Mouse (Mus musculus): ENCODE measurements at regions not wholly inside any gene's neighbourhood (a gene's known extent, or its start where the extent isn't known, plus 50 kb on each side); places are given as distances from the start of the nearest gene placed in this dataset.

DNA sequence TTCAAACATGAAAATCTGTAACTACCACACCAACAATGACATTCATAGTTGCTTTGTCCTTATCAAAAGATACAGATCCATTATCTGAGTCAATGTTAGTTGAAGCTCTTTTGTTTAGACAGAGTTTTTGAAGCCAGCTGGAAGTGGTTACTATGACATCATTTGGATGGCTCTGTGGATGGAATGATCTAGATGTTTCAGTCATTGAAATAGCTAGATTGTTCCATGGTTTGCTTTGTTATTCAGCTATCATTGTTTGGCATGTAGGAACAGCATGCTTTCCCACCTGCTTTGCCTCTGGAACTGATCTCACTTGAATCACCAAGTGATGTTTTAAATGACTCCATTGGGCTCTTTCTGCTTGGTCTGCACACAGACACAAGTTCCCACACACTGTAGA, 144.2 kb upstream of the Marcks start:
- intact Hi-C loops (cut with DNase I), result no loop called here

DNA sequence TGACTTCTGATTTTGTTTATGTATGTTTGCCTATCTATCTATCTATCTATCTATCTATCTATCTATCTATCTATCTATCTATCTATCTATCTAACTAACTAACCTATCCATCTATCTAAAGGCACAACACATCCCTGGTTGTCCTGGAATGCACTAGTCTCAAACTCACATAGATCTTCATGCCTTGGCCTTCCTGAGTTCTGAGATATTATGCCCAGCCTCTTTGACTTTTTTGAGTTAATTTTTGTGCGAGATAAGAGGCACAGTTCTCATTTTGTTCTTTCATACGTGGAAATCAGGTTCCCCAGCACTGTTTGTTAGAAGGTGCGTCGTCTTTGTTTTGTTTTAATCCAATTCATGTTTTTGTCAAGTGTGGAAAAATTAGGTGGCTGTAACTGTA, 142.1 kb upstream of the Marcks start:
- intact Hi-C loops (cut with DNase I), result no loop called here

DNA sequence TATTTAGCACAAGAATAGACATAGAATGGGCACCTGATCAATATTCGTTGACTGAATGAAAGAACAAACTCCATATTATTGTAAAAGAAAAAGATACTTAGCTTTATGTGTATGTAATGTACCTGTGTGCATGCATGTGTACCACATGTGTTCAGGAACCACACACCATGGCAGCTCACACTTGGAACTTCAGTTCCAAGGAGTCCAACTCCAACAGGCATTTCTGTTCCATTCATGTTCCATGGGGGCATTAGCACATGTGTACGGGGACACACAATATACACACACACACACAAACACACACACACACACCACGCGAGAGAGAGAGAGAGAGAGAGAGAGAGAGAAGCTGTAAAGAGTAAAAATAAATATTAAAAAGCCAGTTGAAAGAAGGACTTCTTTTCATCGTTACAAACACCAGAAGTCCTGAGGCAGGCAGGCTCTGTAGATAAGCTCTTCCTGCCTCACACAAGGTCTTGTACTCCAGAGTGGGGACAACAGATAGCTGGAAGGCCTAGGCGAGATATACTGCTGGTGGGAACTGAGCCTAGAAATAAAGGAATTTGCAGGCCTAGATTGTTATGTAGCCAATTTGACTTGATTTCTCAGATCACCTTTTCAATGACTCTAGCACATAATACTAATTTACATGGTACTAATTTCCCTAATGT, 141.6 kb upstream of the Marcks start:
- intact Hi-C loops (cut with DNase I), result no loop called here

DNA sequence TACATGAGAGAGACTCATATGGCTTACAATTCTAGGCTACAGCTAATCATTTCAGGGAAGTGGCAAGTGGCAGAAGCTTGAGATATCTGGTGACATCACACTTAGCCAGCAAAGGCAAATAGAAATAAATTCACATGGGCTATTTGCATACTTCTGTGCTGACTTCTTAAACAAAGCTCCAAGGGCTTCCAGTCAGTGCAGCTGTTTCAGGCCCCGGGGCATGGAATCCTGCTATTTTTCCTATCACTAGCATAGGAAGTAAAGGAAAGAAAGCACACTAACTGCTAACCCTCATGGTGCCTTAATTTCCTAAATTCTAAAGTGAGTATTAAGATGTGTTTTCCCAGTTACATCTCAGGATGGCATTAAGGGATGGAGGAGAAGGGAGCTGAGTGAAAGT, 140.6 kb upstream of the Marcks start:
- intact Hi-C loops (cut with DNase I), result no loop called here

DNA sequence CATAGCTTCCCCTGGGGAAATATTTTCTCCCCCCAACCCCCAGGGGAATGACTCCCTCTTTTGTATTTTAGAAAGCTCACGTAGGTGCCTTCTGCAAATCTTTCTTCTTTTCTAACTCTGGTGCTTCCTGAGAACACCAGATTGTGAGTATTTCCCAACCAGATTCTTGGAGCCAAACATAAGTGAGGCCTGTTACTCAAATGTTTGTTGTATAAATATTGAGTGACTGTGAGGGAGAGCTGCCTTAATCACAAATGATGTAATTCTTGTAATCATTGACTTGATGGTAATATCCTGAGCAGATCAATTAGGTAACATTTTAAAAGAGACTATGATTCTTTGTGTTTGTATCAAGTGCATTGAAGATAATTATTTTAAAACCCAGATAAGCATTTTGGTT, 137.1 kb upstream of the Marcks start:
- intact Hi-C loops (cut with DNase I), result no loop called here

DNA sequence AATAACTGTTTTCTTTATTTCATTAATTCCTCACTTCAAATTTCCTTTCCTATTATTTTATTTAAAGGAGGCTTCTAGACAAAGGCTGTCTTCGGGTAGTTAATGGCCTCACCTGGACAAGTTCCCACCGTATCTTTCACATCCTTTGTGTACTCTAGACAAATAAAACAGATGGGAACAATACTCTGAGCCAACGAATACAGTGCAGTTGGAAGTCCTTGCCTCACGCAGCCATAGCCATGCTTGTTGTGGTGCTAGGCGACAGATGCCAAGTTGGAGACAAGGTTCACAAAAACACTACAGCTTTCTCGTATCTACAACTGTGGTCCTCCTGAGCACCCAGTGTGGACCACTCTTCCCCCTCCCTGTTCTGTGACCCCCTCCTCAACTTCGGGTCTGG, 136.6 kb upstream of the Marcks start:
- intact Hi-C loops (cut with DNase I), result no loop called here

DNA sequence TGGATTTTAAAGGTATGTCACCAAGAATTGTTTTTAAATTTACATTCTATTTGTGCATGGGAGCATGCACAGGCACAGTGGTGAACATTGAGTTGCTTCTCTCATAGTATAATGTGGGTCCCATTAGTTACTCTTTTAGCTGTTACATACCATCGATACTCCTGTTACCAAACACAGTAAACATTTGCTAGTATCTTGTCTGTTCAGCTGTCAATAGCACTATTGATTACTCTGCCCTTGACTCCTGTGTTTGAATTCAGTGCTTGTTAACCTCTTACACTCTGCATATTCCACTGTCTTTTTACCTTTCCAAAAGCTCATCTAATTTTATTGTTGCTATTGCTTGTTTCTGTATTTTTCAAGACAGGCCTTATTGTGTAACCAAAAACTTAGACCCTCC, 133.2 kb upstream of the Marcks start:
- intact Hi-C loops (cut with DNase I), result no loop called here

DNA sequence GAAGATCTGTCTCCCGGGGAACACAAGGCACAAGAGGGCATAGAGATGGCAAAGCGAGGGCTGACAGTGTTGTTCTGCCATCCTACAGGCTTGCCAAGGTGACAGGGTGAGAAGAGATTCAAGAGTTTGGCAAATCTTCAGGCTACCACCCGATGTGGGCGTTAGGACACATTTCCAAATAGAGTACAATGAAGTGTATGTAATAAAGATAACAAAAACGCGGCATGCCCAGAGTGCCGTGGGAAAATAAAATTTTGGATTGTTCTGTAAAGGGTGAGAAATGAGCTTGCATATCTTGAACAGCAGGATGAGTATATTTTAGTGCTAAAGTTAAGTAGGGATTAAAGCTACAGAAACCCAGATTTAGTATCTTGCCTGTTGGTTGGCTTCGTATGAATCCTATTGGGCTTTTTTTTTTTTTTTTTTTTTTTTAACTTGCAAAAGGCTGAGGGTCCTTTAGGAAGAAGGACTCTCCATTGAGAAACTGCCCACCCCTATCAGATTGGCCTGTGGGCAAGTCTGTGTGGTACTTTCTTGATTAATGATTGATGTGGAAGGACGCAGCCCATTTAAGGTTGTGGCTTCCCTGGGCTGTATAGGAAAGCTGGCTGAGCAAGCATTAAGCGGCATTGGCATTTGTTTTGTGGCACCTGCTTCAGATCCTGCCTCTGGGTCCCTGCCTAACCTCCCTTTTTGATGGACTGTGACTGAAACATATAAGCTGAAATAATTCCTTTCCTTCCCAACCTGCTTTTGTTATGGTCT, 131.7 kb upstream of the Marcks start:
- intact Hi-C loops (cut with DNase I), result no loop called here

DNA sequence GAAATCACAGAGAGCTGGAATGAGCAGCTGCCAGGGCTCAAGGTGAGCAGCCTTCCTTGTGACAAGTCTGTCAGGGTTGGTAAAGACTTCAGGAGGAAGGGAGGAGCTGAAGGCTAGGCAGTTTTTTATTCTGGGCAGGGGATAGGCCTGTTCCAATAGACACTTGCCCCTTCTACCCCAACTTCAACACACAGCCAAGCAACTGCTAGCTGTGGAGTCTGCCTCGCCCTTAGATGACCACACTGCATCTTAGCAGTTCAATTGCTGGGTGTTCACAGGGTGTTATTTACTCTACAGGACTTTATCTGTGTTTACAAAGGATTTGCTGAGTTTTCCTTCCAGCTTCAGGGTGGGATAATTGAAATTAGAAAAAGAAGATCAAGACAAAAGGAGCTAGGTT, 128.2 kb upstream of the Marcks start:
- intact Hi-C loops (cut with DNase I), result no loop called here

DNA sequence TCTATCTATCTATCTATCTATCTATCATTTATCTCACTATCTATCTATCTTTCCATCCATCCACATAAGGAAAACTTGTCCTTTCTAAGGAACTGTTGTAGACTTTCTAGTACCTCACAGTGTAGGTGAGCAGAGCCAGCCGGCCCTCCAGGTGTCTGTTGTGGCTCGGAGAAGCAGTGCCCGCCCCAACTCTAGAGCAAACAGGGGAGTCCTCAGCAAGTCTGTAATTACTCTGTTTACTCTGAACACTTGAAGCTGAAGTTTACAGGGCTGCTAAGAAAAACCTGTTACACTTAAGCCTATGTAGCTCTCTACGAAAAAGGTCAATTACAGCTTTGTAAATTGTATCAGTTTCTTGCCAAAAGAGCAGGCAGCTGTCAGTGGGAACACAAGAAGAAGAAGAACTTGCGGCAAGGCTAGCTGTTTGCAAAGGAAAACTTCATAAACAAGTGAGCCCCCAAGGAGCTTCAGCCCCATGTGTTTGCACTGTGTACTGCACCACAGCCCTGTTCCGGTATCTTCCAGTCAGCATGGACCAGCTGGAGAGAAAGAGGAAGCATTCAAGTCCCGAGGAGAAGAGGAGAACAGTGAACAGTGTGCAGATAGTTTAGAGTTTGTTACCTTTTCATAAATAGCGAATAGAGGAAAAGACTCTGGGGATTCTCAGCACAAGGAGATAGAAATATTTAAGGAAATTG, 122.2 kb upstream of the Marcks start:
- intact Hi-C loops (cut with DNase I), result no loop called here

DNA sequence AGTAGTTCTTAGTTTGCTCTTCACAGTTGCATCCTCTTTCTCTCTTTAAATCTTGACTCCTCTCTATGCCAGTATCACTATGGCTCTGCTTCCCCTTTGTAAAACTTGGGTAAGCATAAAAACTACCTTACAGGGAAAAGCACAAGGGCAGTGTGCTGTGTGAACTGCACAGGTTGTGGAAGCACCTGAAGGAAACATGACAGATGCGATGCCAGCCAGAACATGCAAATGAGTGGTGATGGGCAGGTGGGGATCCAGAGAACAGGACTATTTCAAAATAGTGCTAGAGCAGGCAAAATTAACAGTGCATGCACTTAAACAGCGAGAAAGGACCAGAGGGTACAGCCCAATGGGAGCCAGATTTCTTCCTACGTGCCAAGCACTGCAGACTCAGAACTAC, 120.5 kb upstream of the Marcks start:
- intact Hi-C loops (cut with DNase I), result no loop called here

DNA sequence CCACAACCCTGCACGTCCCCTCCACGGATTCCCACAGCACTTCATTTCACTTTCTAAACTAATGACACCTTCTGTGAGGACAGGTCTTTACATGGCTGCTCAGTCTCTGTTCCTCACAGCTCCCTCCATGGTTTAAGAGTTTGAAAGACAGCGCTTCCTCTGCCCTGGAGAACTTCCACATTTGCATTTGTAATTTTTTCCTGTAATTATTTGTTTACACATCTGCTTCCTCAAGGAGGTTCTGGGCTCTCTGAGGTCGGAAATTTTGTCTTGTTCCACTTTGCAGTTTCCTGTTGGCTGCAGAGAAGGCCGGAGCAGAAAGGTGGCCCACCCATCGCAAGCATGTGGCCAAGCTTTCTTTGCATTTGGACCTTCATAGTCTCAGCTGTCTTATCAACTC, 118.8 kb upstream of the Marcks start:
- intact Hi-C loops (cut with DNase I), result no loop called here

DNA sequence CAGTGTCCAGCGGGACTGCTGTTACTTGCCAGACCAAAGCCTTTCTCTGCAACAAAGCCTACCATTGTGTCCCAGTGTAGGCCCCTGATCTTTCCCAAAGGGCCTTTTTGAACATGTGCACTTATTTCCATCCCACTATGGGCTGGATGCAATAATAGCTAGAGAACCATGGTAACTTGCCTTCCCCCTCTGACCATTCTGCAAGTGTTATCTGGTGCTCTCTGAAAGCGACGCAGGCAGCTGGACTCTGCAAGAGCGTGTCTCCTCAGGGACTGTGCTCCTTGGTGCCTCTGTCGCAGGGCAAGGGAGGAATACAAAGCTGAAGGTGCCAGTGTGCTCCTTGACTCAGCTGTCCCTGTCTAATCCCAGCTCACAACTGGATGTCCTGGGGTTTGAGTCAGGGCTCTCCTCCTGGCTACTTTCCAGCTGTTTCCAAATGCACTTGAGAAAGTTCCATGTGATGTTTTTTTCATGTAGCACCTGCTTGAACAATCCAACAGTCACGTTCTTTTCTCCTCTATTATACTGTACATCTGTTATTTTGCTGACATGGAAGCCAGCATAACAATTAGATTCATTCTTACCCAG, 112.3 kb upstream of the Marcks start:
- intact Hi-C loops (cut with DNase I), result no loop called here

DNA sequence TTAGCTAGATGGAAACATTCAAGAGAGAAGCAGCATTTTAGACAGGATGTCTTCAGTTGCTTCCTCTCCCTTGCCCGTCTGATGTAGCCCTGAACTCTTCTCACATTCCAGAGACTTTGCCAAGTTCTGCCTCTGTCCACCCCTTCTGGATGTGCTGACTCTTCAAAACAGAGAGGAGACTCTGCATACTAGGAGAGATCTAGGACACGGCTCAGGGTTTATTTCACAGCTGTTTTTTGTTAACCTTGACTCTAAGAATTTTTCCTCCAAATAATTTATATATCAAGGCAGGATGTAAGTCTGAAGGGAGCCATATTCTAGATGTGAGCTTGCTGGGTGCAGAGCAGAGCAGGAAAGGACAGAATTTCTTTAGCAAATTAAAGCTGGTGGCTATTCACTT, 111.4 kb upstream of the Marcks start:
- intact Hi-C loops (cut with DNase I), result no loop called here

DNA sequence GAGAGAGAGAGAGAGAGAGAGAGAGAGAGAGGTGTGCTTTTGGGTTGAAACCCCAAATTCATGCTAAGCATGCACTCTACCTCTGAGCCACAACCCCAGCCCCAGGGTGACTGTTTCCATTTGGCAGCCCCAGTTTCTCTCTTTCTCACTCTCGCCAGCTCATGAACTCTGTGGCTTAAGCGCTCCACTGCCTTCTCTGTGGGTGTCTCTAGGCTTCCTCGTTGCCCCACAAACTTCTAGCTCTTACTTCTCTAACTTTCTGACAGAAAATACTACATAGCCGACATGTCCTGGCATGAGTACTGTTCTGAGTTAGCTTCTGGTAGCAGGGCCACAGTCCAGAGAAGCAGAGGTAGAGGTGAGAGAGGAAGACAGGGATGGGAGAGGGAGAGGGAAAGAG, 110.8 kb upstream of the Marcks start:
- intact Hi-C loops (cut with DNase I), result no loop called here

DNA sequence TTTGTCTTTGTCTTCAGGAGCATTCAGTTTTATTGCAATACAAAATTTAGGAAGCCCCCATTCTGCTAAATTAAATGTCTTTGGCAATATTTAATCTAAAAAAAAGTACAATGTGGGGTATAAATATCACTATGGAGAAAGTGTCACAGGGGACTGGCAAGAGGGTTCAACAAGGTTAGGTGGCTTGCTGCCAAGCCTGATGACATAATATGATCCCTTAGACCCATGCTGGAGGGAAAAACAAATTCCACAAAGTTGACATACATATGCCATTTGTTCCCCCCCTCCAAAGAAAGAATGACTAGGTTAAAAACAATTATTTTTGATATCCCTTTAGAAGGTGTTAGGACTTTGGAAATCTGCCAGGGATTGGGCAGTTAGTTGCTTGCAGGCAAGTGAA, 108.4 kb upstream of the Marcks start:
- intact Hi-C loops (cut with DNase I), result no loop called here

DNA sequence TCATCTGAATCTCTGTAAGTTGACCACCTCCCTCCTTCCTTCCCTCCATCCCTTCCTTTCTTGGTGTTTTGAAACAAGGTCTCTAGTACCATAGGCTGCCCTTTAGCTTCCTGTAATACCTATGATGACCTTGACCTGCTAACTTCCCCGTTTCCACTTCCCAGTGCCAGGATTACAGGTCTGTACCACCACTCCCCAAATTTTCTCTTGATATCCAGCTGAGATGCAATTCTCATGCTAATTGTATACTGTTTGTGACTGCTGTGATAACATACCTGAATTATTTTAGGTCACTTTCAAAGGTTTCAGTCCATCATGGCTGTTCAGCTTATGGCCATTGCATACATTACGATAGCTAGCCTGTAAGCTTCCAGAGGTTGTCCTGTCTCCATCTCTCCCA, 104.4 kb upstream of the Marcks start:
- intact Hi-C loops (cut with DNase I), result no loop called here

DNA sequence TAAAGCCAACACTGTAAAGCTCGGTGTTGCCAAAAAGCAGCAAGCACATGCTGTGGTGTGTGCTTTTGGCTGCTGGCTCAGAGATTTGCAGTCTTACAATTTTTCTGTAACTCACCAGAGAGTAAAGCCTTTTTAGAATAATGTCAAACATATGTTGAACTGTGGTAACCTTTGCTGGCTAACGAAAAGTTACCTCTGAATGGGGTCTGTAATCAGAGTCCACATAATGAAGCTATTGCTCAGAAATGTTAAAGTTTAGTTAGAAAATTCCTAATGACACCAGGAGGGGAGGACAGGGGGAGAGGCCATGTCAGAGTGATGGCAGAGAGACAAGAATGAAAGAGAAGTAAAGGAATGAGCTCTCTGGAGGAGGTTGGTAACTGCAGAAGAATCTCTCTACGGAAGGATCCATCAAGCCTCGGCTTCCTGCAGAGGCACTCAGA, 103.1 kb upstream of the Marcks start:
- intact Hi-C loops (cut with DNase I), result no loop called here

DNA sequence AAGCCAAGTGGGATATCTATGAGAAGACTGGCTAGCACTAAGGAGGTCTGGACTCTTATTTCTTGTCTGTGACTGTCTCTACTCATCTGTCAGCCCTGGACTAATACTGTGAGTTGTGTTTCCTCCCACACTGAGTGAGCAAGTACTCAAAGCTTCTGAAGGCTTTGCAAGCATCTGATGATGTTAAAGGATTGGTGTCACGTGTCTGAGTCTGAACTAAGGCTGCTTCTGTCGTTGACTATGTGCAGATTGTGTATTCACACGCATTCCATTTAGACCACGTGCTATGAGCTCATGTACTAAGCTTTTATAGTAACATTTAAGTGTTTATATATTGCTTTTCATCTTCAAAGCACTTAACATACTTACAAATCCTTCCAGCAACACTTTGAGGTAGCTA, 101.9 kb upstream of the Marcks start:
- intact Hi-C loops (cut with DNase I), result no loop called here

DNA sequence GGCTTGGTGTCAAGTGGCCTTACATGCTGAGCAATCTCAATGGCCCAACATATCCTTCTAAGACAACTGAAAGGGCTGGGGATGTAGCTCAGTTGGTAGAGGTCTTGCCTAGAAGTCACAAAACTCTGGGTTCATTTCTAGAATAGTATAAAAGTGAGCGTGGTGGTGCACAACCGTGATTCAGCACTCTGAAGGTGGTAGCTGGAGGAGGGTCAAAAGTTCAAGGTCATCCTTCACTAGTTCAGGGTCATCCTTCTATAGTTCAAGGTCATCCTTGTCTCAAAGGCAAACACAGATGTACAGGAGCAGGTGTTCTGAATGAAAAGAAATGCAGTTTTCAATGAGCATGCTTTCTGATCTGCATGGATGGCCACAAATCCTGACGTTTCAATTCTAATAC, 101.5 kb upstream of the Marcks start:
- intact Hi-C loops (cut with DNase I), result no loop called here

DNA sequence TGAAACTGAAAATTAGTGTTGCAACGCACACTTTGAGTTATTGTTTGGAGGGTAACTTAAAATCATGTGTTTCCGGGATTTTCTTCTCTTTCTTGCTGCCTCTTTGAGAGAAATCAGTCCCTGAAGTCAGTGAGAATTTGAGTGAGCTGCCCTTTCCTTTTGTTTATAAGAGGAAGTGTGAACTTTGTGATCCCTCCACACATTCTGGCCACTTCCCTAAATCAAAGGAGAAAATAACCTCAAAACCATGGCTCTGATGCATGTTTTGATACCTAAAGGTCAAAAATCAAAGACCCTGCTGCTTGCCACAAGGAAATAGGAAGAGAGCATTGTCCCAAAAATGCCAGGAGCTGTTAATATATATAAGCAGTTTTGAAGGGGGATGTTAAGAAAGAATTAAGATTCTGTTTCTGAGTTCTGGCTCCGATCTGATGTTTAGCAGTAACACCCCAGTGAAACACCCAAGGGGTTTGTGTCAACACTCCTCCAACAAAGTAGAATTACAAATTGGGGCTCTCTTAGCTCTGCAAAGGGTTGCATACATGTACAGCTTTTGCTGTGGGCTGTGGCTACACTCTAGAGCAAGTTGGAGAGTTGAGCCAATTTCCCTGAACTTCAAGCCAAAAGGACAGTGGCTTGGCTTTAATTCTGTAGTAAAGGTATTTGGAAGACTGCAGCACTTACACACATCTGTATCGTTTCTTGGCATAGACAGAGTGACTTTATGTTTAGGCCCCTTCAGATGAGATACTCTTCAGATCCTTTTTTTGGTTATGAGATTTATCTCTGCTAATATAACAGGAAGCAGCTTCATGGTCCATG, 97.5 kb upstream of the Marcks start:
- intact Hi-C loops (cut with DNase I), result loop anchor here (10.0 kb wide), 1 partner anchor 161 kb away; no protein-coding TSS in a partner anchor
